Mouse (Mus musculus) limb, embryonic 11.5 days (tissue): ENCODE data around the gene Krt31. TPM values are rescaled to one million over a fixed set of nuclear protein-coding genes. Genes with fewer than 3 reads are reported as not detected.

Source experiments
- ATAC-seq: fragments of 200-750 bp; cut with Nextera tagmentation; 2 replicates; pipeline ENCODE4 v1.8.0; 2017; ENCODE audit warnings: low read depth; ENCODE audit not compliant: insufficient number of reproducible peaks, low FRiP score, low TSS enrichment
- DNase-seq: peaks from one replicate; pipeline ENCODE4 v3.0.0-alpha.2; 2015; ENCODE audit warnings: low spot score
- H3K27ac ChIP-seq: fragments of 300-500 bp; sonication (generic); replicated peaks from 2 replicates; pipeline ENCODE4 v1.5.1; 2014; ENCODE audit warnings: low read depth, mild to moderate bottlenecking, low read length
- H3K27me3 ChIP-seq: fragments of 300-500 bp; sonication (generic); 2 replicates; pipeline ENCODE4 v1.6.1; 2014; ENCODE audit warnings: mild to moderate bottlenecking, low read length, mixed read lengths; ENCODE audit not compliant: control insufficient read depth, insufficient read depth
- H3K36me3 ChIP-seq: fragments of 300-500 bp; sonication (generic); 2 replicates; pipeline ENCODE4 v1.6.1; 2014; ENCODE audit warnings: mild to moderate bottlenecking, low read length, moderate library complexity, mixed read lengths; ENCODE audit not compliant: control insufficient read depth, insufficient read depth
- H3K4me1 ChIP-seq: fragments of 300-500 bp; sonication (generic); 2 replicates; pipeline ENCODE4 v1.6.1; 2014; ENCODE audit warnings: low read length, mixed read lengths; ENCODE audit not compliant: control insufficient read depth, insufficient read depth
- H3K4me2 ChIP-seq: fragments of 300-500 bp; sonication (generic); 2 replicates; pipeline ENCODE4 v1.6.1; 2014; ENCODE audit warnings: low read depth, mild to moderate bottlenecking, moderate library complexity; ENCODE audit not compliant: severe bottlenecking
- H3K4me3 ChIP-seq: fragments of 300-500 bp; sonication (generic); 2 replicates; pipeline ENCODE4 v1.5.1; 2014; ENCODE audit warnings: low read depth, low read length
- H3K9ac ChIP-seq: fragments of 300-500 bp; sonication (generic); 2 replicates; pipeline ENCODE4 v1.6.1; 2014; ENCODE audit warnings: mild to moderate bottlenecking, low read length
- H3K9me3 ChIP-seq: fragments of 300-500 bp; sonication (generic); 2 replicates; pipeline ENCODE4 v1.6.1; 2016; ENCODE audit warnings: low read length; ENCODE audit not compliant: control insufficient read depth
- WGBS: fragments of 180-500 bp; shearing (Covaris S2); extraction: QIAGEN DNeasy Blood & Tissue Kit; methylation state at CpG from one replicate; pipeline ENCODE4 v1.1.7; 2014; 5-methylcytosine and 5-hydroxymethylcytosine counted together
- polyA plus RNA-seq: library from polyadenylated mRNA; unstranded; fragments of >200 nt; fragmentation: Nextera tagmentation; extraction: Ambion mirVana; gene quantifications from 2 replicates; pipeline ENCODE4 v1.2.1, GENCODE M21; 2014

The Krt31 gene
- polyA plus RNA-seq, 1 experiment from 2014 or later, result not detected

DNA sequence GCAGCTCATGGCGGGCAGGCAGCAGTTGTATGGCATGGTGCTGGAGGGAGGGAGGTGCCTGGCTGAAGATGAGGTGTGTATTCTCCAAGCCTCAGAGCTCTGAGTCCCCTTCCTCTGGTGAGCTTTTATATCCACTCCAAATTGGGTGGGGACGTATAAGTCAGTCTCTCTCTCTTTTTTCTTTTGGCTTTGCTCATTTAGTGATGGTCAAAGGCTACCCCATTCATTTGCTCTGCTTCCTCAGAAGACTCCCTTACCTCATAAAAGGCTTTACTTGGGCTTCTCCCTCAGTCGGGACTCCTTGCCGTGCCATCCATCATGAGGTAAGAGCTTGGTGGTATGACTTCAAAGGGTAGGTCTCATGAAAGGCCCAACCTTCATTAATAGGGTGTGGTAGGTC is 34.2 kb downstream of the Krt31 start, which contains the start of gene Krt33a:
TSS of gene Krt33a (minus strand) at position 101 of the 400 bp plus-strand sequence.
- H3K4me1 ChIP-seq, result no peaks in the 10 kb centered on the region
- no peaks in the 10 kb centered on the region for H3K9me3 ChIP-seq
- 55% methylated on average over 4 of the region's 4 CpGs for WGBS
- DNase-seq (no peak), ATAC-seq (no peak)
- no peak within 1 kb of the TSS for H3K9ac ChIP-seq
- no peak within 1 kb of the TSS for H3K4me3 ChIP-seq
- no peak within 1 kb of the TSS for H3K27ac ChIP-seq
- H3K4me2 ChIP-seq, result no peak within 1 kb of the TSS
- H3K27me3 ChIP-seq, result no peaks in the 10 kb centered on the region
- H3K36me3 ChIP-seq, result no peaks in the 10 kb centered on the region

DNA sequence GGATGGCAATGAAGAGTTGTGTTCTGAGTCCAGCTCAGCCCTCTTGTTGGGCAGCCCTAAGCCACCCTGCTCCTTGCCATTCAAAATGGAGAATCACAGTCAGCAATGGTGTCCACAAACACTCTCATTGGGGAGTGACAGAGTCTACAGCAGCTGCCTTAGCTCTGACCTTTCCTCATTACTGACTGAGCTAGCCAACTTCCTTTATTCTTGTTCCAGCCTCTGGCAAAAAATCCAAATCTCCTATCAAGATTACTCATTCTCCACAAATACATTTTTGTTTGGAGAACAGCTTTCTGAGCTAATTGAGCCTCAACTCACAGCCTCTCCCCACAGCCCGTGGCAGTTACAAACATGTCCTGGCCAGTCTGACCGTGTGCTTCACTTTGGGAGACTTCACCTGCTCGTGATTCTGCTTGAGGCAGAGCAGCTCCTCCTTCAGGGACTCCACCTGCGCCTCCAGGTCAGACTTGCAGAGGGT is 36.6 kb downstream of the Krt31 start:
- DNase-seq (no peak), ATAC-seq (no peak)
- Histone ChIP-seq H3K36me3 (no peaks in the 10 kb centered on the region), H3K4me3 (no peak overlapping the region), H3K9ac (no peak overlapping the region), H3K4me2 (no peak overlapping the region), H3K27me3 (no peaks in the 10 kb centered on the region), H3K9me3 (no peaks in the 10 kb centered on the region), H3K27ac (no peak overlapping the region), H3K4me1 (no peaks in the 10 kb centered on the region)
- 78% methylated on average over 4 of the region's 4 CpGs for WGBS

DNA sequence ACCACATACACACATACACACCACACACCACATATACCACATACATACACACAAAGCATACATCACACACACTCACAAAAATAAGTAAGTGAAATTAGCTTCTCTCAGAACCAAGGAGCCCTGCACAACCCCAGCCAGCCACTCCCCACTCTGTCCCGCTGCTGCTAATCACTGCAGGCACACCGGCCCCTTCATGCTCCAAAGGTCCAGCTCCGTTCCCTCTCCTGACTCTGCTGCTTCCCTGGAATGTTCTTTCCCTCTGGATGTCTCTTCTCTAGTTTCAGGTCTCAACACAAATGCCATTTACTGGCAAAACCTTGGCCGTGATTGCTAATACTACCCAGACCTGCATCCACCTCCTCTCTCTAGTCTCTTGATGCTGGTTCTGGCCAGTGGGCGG is 39.7 kb downstream of the Krt31 start:
- no peak for ATAC-seq
- Histone ChIP-seq H3K9ac (no peak overlapping the region), H3K4me3 (no peak overlapping the region), H3K36me3 (no peaks in the 10 kb centered on the region), H3K27ac (no peak overlapping the region), H3K4me1 (no peaks in the 10 kb centered on the region), H3K4me2 (no peak overlapping the region), H3K9me3 (no peaks in the 10 kb centered on the region), H3K27me3 (no peaks in the 10 kb centered on the region)
- 85% methylated on average over 5 of the region's 5 CpGs for WGBS
- no peak for DNase-seq

DNA sequence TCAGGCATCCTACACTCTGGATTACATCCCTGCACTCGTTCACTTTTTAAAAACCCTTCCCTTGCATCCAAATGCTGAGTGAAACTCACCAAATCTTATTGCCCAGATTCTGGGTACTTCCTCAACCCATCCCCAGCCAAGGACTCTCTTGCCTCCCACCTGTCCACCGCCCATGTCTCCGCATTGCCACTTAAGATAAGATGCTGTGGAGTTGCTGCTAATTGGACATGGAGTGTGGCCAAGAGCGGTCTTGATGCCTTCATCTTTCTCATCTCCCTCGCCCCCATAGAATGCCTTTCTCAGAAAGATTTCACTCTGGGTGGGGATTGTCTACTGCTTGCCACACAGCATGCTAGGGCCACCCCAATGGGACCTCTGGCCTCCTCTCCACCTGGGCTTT is 42.0 kb downstream of the Krt31 start:
- Histone ChIP-seq H3K27me3 (no peaks in the 10 kb centered on the region), H3K9ac (no peak overlapping the region), H3K4me2 (no peak overlapping the region), H3K9me3 (no peaks in the 10 kb centered on the region), H3K4me1 (no peaks in the 10 kb centered on the region), H3K27ac (no peak overlapping the region), H3K36me3 (no peaks in the 10 kb centered on the region), H3K4me3 (no peak overlapping the region)
- no peak for ATAC-seq
- DNase-seq, result no peak
- 90% methylated on average over 5 of the region's 5 CpGs for WGBS

DNA sequence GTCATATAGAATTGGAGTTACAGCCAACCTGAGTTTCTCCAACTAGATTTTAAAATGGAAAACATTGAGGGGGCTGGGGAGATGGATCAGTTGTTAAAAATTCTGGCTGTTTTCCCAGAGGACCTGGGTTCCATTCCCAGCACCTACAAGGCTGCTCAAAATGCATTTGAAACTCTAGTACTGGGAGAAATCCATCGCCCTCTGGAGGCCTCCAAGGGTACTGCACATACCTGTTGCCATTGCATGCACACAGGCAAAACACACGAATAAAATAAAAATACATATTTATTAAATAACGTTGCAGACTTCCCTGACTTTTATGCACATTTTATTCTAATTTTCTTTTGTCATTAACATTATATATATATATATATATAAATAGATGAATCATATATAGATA is 43.7 kb downstream of the Krt31 start:
- no peak overlapping the region for H3K9ac ChIP-seq
- ATAC-seq (no peak), DNase-seq (no peak)
- H3K4me2 ChIP-seq, result no peak overlapping the region
- H3K27ac ChIP-seq, result no peak overlapping the region
- H3K4me3 ChIP-seq, result no peak overlapping the region
- H3K9me3 ChIP-seq, result peaks cover 2% of the 10 kb centered on the region; the same call in 1 of the 2 replicates
- H3K27me3 ChIP-seq, result no peaks in the 10 kb centered on the region
- 58% methylated on average over 3 of the region's 3 CpGs for WGBS
- H3K4me1 ChIP-seq, result no peaks in the 10 kb centered on the region
- no peaks in the 10 kb centered on the region for H3K36me3 ChIP-seq

DNA sequence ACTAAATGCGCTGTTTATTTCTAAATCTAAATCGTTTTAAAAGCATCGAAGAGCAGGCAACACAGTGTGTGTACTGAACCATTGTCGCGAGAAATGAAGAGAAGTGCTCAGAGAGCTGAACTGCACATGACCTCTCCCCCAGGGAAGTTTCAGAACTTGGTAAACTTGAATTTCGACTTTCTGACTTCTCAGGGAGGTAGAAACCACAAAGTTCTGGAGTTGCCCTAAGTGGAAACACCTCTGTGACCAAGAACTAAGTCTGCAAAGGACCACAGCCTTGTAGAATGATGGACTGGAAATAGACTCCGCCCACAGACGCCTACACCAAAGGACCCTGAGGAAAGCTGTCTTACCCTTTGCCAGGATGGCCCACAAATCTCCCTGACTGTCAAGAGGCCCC is 44.4 kb downstream of the Krt31 start:
- 88% methylated on average over 8 of the region's 8 CpGs for WGBS

DNA sequence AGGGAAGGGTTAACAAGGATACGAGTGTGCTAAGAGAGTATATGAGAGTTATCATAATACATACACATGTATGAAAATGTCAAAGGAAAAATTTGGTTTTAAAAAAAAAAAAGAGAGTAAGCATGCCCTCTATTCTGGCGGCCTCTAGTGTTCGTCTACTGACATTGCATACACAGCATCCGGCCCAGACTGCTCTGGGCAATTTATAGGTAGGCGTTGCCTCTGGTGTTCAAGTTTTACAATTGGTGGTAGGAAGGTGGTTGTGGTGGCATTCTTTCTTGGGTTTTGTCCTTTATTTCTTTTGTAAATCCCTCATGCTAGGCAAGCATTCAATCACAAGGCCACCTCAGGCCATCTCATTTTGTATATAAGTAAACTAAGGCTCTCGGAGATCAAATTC is 45.5 kb downstream of the Krt31 start:
- Histone ChIP-seq H3K36me3 (no peaks in the 10 kb centered on the region), H3K27ac (no peak overlapping the region), H3K9me3 (peaks cover 2% of the 10 kb centered on the region; the same call in 1 of the 2 replicates), H3K4me2 (no peak overlapping the region), H3K9ac (no peak overlapping the region), H3K4me1 (no peaks in the 10 kb centered on the region), H3K27me3 (no peaks in the 10 kb centered on the region), H3K4me3 (no peak overlapping the region)
- peak; percentile 61 for DNase-seq
- 24% methylated on average over 6 of the region's 6 CpGs for whole genome bisulfite sequencing
- ATAC-seq, result no peak

More for the DNA sequence above, 44.4 kb downstream of the Krt31 start:
- Histone ChIP-seq H3K4me2 (no peak overlapping the region), H3K9me3 (peaks cover 2% of the 10 kb centered on the region; the same call in 1 of the 2 replicates), H3K27me3 (no peaks in the 10 kb centered on the region), H3K36me3 (no peaks in the 10 kb centered on the region), H3K27ac (no peak overlapping the region), H3K4me3 (no peak overlapping the region), H3K9ac (no peak overlapping the region), H3K4me1 (no peaks in the 10 kb centered on the region)
- DNase-seq (no peak), ATAC-seq (no peak)

DNA sequence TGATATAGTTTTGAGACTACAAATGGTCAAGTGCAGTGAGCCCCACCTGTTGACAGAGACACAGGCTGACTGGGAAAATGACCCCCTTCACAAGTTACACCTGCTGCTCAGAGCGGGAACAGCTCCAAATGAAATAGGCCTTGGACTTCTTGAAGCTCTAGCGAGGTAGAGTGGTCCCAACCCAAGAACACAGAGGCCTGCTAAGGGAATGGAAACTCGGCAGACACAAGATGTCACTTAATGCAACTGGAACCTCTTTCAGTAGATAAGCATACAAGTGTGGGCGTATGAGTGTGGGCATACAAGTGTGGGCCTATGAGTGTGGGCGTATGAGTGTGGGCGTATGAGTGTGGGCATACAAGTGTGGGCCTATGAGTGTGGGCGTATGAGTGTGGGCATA is 51.3 kb downstream of the Krt31 start:
- ATAC-seq (no peak), DNase-seq (no peak)
- H3K9me3 ChIP-seq, result peaks cover 2% of the 10 kb centered on the region; the same call in 1 of the 2 replicates
- no peak overlapping the region for H3K9ac ChIP-seq
- WGBS, result 85% methylated on average over 7 of the region's 7 CpGs
- no peaks in the 10 kb centered on the region for H3K4me1 ChIP-seq
- H3K36me3 ChIP-seq, result no peaks in the 10 kb centered on the region
- H3K4me3 ChIP-seq, result no peak overlapping the region
- no peak overlapping the region for H3K4me2 ChIP-seq
- peaks cover 4% of the 10 kb centered on the region; the same call in 1 of the 2 replicates for H3K27me3 ChIP-seq
- H3K27ac ChIP-seq, result no peak overlapping the region
